ENCODE assay signal across 8 mouse cellular contexts in genomic region chr6:42709291-42710211, GRCm38 (mm10). TPM values are rescaled to one million over a fixed set of nuclear protein-coding genes. Genes with fewer than 3 reads are reported as not detected.
DNase-seq lines count a peak whose midpoint lies in the region; ATAC-seq and TF ChIP-seq lines count a peak whose summit lies in the region.

TSS of gene Tcaf1 (minus strand) at chr6:42710088.

- H3K4me3 ChIP-seq in cortical plate, adult 2 months (ENCODE audit: insufficient read depth, low read length) = peak within 1 kb of the TSS; percentile 85
- H3K4me3 ChIP-seq in hindbrain, embryonic 16.5 days (ENCODE audit: low read length) = peak within 1 kb of the TSS; percentile 78

- TF ChIP-seq CTCF in cortical plate, adult 2 months (IDR thresholded peaks at IDR 0.05; ENCODE audit: extremely low read depth, insufficient read depth, low read length) = no peak

- peaks cover 4% of the 10 kb centered on the region for H3K4me1 ChIP-seq in cortical plate, adult 2 months (ENCODE audit: control insufficient read depth, insufficient read depth, low read length)
- peaks cover 19% of the 10 kb centered on the region for H3K4me1 ChIP-seq in hindbrain, embryonic 16.5 days (ENCODE audit: control insufficient read depth, insufficient read depth, low read depth, low read length)

- under 1% methylated on average over 28 of the region's 28 CpGs for WGBS in hindbrain, embryonic 16.5 days

- ATAC-seq in hindbrain, embryonic 16.5 days = peak; percentile 100
- ATAC-seq in megakaryocyte, adult 5-6 weeks (ENCODE audit: poor library complexity, severe bottlenecking) = no peak

- peak within 1 kb of the TSS; percentile 57 for H3K4me2 ChIP-seq in hindbrain, embryonic 16.5 days (ENCODE audit: low read length)

- H3K27me3 ChIP-seq in hindbrain, embryonic 16.5 days (replicated peaks; ENCODE audit: control insufficient read depth, insufficient read depth, low read length) = no peaks in the 10 kb centered on the region

- peak; percentile 79 for DNase-seq in adipocyte (ENCODE audit: low spot score)
- peak; percentile 48 to 67 for DNase-seq in gastrocnemius, adult 8-10 months (ENCODE audit: low spot score in 2 of 2)
- DNase-seq in left cerebral cortex, adult 11 months (ENCODE audit: low spot score) = peak; percentile 90
- peak; percentile 90 for DNase-seq in lung, postnatal 10 days
- DNase-seq in right cerebral cortex, adult 2 months (ENCODE audit: low spot score in 2 of 2) = peak; percentile 86 to 93

- H3K36me3 ChIP-seq in hindbrain, embryonic 16.5 days (ENCODE audit: control insufficient read depth, insufficient read depth, low read length) = no peaks in the 10 kb centered on the region

- peak; percentile 99 for TF ChIP-seq POLR2A in cortical plate, adult 2 months (IDR thresholded peaks at IDR 0.05; ENCODE audit: extremely low read depth, insufficient read depth, low read length)

- no peaks in the 10 kb centered on the region for H3K9me3 ChIP-seq in hindbrain, embryonic 16.5 days (ENCODE audit: control insufficient read depth, low read length)

- peak within 1 kb of the TSS; percentile 53 for H3K27ac ChIP-seq in cortical plate, adult 2 months (ENCODE audit: insufficient read depth, low read length)
- H3K27ac ChIP-seq in hindbrain, embryonic 16.5 days (ENCODE audit: low read depth, low read length) = peak within 1 kb of the TSS; percentile 96

- H3K9ac ChIP-seq in hindbrain, embryonic 16.5 days (ENCODE audit: low read depth, low read length) = peak within 1 kb of the TSS; percentile 98

RNA-seq across cellular contexts. Expression of gene Tcaf1, which starts in this region (rescaled TPM):
- polyA plus RNA-seq in cortical plate, adult 2 months (2012; rRNA removed) = 97.4 and 104 TPM in 2 replicates
- total RNA-seq in gastrocnemius, adult 8-10 months (2022) = 1 to 10 TPM; 3.9 to 6.3 (median 4.7) TPM
- 214 and 216 TPM in 2 replicates for polyA plus RNA-seq in hindbrain, embryonic 16.5 days (2015; fragmentation: Nextera tagmentation; extraction: Ambion mirVana)
- 0.04 TPM in 1 of 2 replicates, not detected in the other for total RNA-seq in megakaryocyte, adult 5-6 weeks (2015)
- 0.11 TPM in 1 of 2 replicates, not detected in the other for total RNA-seq in megakaryocyte, adult 5-6 weeks (2017)

Comparison
In these comparisons a context has a peak if more than half of its experiments do, and no peak if none do; other contexts are left out.
1. RNA of gene Tcaf1 (total RNA-seq): 3.9 to 6.3 TPM in gastrocnemius, adult 8-10 months; 0.04 to 0.11 TPM in megakaryocyte, adult 5-6 weeks; every median in the first group is over 4 times any median in the second.
2. Peak in every context shown above with its lines, with median percentiles within 50 percentile points of each other: DNase-seq.